Mouse (Mus musculus) T-cell, adult 2 months (primary cell): ENCODE results near the gene Inf2.

ENCODE experiments used
- DNase-seq: peaks from one replicate; pipeline ENCODE4 v3.0.0; 2022; ENCODE audit warnings: low spot score

Gene Inf2

GRCm38 (mm10) chr12:112660576-112661326 lies 72.2 kb downstream of the Inf2 start:
- DNase-seq: no peak

GRCm38 (mm10) chr12:112661327-112661605 lies 72.7 kb downstream of the Inf2 start:
- no peak for DNase-seq

GRCm38 (mm10) chr12:112661851-112662250 lies 73.3 kb downstream of the Inf2 start:
- DNase-seq: no peak

- no peak for DNase-seq
These were observed 74.7 kb downstream of the Inf2 start for GRCm38 (mm10) chr12:112663303-112663702.

- no peak for DNase-seq
These were observed 75.1 kb downstream of the Inf2 start for GRCm38 (mm10) chr12:112663716-112664115.

GRCm38 (mm10) chr12:112664124-112664523 lies 75.5 kb downstream of the Inf2 start:
- no peak for DNase-seq

GRCm38 (mm10) chr12:112664656-112665055 lies 76.1 kb downstream of the Inf2 start:
- no peak for DNase-seq
